Mouse (Mus musculus): Measurements from ENCODE around the gene Tmod3.

Tmod3 gene

GRCm38 (mm10) chr9:75559512-75560012 lies at the start of gene Tmod3:
Gene Tmod3 (minus strand): TSS chr9:75559657.
- DNase-seq (ENCODE audit: extremely low read depth, low read depth, low spot score), result peak; percentile 33

DNA sequence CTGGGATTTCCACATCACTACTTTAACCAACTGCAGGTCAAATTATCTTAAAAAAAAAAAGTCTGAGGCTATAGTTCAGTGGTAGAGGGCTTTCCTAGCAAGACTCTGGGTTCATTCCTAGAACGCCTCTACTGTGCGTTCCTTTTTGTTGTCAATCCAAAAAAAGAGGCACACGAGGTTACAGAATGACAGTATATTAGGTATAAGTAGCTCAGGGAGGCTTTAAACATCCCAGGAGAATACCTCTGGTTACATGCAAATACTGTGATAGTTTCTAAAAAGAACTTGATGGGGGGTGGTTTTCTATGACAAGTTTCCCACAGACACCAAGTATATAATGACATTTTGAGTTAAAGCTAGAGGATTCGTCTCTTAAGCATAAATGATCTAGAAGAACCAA lies 48.0 kb upstream of the Tmod3 start:
- DNase-seq (ENCODE audit: extremely low read depth, low read depth, low spot score), result no peak

DNA sequence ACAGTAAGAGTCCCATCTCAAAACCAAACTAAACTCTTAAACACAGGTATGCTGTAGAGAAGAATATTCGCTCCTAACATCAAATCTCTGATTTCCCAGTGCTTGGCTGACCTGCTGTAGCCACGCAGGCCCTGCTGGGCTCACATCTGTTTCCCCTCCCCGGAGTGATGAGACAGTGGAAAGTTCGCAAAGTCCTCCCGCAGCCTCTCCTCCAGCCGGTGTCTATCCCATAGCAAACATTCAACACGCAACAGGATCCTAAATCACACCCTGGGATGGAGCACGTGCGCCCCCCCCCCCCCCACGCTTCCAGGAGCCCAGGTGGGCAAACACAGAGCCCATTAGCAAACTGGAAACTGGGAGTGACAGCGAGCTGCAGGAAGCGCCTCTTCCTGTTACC lies 42.1 kb upstream of the Tmod3 start:
- no peak for DNase-seq (ENCODE audit: extremely low read depth, low read depth, low spot score)

GRCm38 (mm10) chr9:75600166-75600934 lies 40.9 kb upstream of the Tmod3 start:
- DNase-seq (ENCODE audit: extremely low read depth, low read depth, low spot score), result no peak

DNA sequence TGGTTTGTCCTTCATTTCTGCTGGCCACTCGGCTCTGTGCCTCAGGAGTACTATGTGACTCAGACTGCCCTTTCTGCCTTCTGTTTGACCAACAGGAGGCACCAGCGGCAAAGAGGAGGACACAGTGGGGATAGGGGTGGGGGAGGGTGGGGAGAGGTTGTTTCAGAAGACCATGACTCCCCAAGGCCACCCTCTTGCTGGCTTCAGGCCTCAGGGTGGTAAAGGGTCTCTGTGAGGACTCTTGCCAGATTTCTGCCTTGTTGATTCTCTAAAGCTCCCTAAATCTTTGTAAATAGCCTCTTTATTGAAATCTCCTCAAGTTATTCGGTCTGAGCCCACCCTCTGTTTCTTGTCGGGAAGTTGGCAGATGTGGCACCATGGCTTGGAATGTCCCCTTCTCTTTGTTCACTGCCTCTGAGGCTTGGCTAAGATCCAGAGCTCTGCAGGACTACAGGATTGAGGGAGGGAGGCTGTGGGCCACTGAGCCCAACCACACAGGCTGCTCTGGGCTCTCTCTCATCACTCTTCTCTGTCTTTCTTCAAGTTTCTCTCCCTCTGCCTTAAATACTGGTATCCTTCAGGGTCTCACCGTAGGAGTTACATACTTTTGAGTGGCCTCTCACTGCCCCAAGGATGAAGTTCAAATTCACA lies 39.9 kb upstream of the Tmod3 start:
- no peak for DNase-seq (ENCODE audit: extremely low read depth, low read depth, low spot score)

- DNase-seq (ENCODE audit: extremely low read depth, low read depth, low spot score), result no peak
Observed at GRCm38 (mm10) chr9:75597596-75597995, 38.1 kb upstream of the Tmod3 start.

DNA sequence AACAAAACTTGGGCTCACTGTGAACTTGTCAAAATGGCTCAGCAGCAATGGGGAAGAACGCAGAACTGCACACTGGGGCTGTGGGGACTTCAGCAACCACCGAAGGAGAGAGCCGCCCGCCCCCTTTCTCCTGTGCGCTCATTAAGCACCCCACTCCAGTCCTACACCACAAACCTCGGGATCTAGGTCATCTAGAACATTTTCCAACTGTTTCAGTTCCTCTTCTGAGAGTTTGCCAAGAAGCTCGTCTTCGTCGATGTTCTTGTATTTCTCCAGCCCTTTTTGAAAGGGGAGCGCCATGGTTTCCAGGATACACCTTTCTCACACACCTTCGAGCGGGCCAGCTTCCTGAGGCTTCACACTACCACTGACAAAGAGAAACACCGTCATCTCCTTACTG lies 37.6 kb upstream of the Tmod3 start:
- no peak for DNase-seq (ENCODE audit: extremely low read depth, low read depth, low spot score)

GRCm38 (mm10) chr9:75593481-75593880 lies 34.0 kb upstream of the Tmod3 start:
- no peak for DNase-seq (ENCODE audit: extremely low read depth, low read depth, low spot score)

DNA sequence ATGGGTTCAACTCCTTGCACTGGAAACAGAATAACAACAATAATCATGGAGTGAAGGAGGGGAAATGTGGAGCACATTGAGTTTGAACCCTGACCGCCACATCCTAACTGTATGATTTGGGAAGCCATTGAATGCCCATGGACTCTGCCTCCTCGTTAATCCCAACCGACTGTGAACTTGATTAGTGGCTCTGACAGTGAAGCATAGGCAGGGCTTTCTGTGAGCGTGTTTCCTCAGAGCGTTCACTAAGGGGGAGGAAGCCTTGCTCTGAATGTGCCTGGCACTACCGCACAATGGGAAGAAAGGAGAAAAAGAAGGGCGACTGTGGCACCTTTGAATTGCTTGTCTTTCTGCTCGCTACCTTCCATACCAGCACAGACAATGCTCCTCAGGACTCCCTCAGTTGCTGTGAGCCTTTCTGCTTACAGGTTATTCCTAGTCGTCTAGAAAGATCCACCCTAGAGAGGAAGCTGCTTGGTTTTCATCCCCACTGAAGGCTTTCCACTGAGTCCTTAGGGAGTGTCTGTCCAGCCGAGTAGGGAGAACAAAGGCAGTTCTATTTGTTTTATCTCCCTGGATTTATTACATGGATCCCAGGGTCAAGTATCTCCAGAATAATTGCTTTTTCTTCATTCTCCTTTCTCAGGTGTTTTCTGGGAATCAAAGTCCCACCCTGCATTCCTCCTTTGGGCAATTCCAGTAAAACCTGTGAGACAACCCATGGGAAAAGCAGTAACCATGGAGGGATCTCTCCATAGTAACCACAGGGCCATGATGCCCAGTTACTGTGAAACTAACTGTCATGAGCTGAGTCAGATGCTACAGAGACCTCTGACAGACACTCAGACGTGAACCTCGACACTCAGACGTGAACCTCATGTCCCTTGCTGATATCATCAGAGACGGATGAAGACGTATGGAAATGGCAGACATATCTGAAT lies 30.7 kb upstream of the Tmod3 start:
- DNase-seq (ENCODE audit: extremely low read depth, low read depth, low spot score), result no peak

DNA sequence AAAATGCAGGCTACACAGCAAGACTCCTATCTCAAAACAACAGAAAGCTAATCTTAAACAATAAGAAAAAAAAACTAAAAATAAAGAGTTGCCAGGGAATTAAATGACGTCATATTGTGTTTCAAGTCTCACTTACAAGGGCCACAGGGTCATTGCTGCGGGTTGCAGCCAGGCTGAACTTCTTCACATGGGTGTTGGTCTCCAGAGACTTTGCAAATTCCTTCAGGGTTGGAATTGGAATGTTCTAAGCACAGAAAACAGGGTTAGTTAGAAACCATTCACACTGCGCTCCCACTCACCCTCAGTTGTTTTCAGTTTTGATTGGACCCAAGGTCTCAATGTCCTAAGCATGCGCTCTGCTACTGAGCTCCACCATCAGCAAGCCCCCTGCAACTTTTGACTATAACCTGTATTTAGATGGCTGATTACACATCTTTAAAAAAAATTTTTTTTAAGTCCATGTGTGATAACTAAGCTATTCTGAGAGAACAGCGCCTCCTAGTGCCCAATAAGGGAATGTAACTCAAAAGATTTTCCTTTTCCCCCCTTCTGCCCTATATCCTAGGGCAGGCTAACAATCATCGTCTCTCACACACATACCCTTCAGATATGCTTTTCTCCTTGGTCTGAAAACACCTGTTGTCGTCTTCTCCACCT lies 22.4 kb upstream of the Tmod3 start:
- DNase-seq (ENCODE audit: extremely low read depth, low read depth, low spot score), result no peak

- DNase-seq (ENCODE audit: extremely low read depth, low read depth, low spot score), result no peak
Observed at GRCm38 (mm10) chr9:75579321-75579720, 19.9 kb upstream of the Tmod3 start.

GRCm38 (mm10) chr9:75571036-75571942 lies 11.8 kb upstream of the Tmod3 start:
- no peak for DNase-seq (ENCODE audit: extremely low read depth, low read depth, low spot score)

DNA sequence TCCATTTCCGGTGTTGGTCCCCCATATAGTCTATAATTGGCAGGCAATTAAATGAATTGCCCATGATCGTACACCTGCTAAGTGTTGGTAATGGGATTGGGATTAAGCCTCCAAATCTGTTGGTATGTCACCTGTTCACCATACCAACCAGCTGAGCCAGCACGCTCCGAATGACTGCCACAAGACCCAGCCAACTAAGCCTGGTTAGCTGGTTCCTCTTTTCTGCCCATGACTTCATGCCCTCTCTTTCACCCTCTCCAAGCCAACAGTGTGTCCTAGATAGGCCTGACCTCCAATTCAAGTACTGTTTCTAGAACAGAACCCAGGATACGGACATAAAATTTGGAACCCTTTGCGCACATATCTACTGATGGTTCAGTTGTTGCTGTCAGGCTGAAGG lies 8.9 kb upstream of the Tmod3 start:
- DNase-seq (ENCODE audit: extremely low read depth, low read depth, low spot score), result no peak

DNA sequence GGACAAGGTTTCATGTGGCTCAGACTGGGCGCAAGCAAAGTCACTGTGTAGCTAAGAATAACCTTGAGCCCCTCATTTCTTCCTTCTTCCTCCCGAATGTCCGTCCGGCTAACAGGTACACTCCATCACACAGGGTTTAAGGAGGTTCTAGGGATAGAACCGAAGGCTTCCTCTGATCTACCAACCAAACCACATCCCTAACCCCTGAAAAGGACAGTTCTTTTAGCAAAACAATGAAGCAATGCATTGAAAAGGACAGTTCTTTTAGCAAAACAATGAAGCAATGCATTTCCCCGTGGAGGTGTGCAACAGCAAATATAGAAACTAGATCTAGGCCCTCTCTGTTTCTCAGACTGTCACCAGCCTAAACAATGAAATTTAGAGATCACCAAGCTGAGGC lies 5.4 kb upstream of the Tmod3 start:
- no peak for DNase-seq (ENCODE audit: extremely low read depth, low read depth, low spot score)

DNA sequence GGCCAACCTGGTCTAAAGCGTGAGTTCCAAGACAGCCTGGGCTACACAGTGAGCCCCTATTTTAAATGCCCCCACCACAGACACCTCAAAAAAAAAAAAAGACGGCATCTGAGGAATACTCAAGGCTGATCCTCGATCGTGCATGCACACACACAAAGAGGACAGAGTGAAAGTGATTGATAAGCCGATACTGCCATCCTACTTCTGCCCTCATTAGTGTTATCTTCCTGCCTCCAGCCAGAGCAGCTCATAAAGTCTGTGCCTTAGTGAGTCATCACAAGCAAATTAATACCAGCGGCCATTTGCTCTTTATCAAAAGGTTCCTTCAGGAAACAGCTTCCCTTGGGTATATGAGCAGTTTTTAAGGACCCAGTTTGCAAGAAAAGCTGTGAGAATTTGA lies 4.2 kb upstream of the Tmod3 start:
- no peak for DNase-seq (ENCODE audit: extremely low read depth, low read depth, low spot score)

- DNase-seq (ENCODE audit: extremely low read depth, low read depth, low spot score), result no peak
Observed at GRCm38 (mm10) chr9:75563176-75563575, 3.7 kb upstream of the Tmod3 start.

- no peak for DNase-seq (ENCODE audit: extremely low read depth, low read depth, low spot score)
Observed at GRCm38 (mm10) chr9:75561040-75561669, 1.7 kb upstream of the Tmod3 start.

GRCm38 (mm10) chr9:75560353-75560752 lies 896 bp upstream of the Tmod3 start:
- peak; percentile 56 for DNase-seq (ENCODE audit: extremely low read depth, low read depth, low spot score)

DNA sequence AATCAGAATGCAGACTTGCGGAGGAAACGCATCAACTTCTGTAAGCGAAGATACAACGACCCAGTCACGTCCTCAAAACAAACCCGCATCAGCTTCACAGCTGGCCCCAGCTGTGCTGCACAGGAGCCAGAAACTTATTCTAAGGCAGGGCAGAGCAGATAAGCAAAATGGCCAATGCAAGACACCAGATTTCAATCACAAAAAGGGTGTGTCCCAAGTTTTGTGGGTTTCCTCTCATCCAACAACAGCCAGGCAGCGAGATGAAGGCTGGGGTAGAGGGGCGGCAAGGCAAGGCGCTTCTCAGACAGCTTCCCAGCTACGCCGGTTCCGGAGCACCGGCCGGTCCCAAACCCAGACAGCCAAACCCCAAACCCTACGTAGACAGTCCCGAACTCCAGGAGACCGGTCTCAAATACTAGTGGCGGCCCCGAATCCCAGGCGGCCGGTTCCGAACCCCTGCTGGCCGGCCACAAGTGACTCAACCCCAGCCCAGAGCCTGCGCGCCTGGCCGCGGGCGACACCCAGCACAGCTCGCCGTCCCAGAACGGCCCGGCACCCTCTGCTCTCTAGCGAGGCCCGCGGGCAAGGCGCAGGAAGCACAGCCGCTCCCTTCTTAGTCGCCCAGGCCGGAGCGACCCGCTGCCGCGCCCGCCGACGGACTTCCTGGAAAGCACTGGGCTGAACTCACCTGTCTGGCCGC lies 495 bp downstream of the Tmod3 start:
- no peak for DNase-seq (ENCODE audit: extremely low read depth, low read depth, low spot score)

All from fat pad, adult 2 months (tissue).